Comparison of ENCODE assay signal across 22 mouse cellular contexts in the genomic region with DNA sequence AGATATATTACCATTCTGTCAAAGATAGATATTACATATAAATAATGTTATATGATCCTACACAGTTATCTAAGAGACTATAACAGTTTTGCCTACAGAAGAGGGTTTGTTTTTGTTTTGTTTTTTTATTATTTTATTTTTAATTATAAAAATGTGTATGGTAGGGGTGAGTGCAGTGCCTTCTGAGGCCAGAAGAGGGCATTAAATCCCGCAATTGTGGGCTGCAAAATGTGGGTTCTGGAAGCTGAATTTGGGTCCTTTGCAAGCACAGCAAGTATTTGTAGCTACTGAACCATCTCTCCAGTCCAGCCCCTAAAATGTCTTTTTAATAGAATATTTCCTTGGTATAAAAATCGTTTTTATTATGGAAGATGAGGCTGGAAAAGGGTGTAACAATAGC. TPM values are rescaled to one million over a fixed set of nuclear protein-coding genes. Genes with fewer than 3 reads are reported as not detected.
DNase-seq lines count a peak whose midpoint lies in the region; ATAC-seq and TF ChIP-seq lines count a peak whose summit lies in the region.
"Had no signal": no experiment of that assay in that cellular context is flagged by ENCODE, and none has a peak within 500 bp of the region (broad histone marks: within the 10 kb centered on the region; RNA-seq: fewer than 3 reads in every experiment).

No protein-coding gene starts in this region.

- WGBS in forebrain, postnatal 0 days: 91% methylated on average over 2 of the region's 2 CpGs
- 79% methylated on average over 2 of the region's 2 CpGs for WGBS in forebrain, embryonic 11.5 days
- WGBS in hindbrain, embryonic 10.5 days: 79% methylated on average over 2 of the region's 2 CpGs

- H3K27ac ChIP-seq in forebrain, postnatal 0 days (ENCODE audit: low read depth, low read length): no peak overlapping the region
- no peak overlapping the region for H3K27ac ChIP-seq in forebrain, embryonic 11.5 days (ENCODE audit: low read depth, low read length)
- H3K27ac ChIP-seq in layer of hippocampus, adult 2 months: no peak overlapping the region
- H3K27ac ChIP-seq in hindbrain, embryonic 10.5 days: no peak overlapping the region
- H3K27ac ChIP-seq: embryonic facial prominence, embryonic 10.5 days; heart, embryonic 13.5 days; hindbrain, embryonic 15.5 days; limb, embryonic 13.5 days; midbrain, embryonic 10.5 days; neural tube, embryonic 12.5 days had no signal

- H3K36me3 ChIP-seq in forebrain, postnatal 0 days (ENCODE audit: insufficient read depth): no peaks in the 10 kb centered on the region
- no peaks in the 10 kb centered on the region for H3K36me3 ChIP-seq in forebrain, embryonic 11.5 days (ENCODE audit: control insufficient read depth, insufficient read depth, low read length)
- H3K36me3 ChIP-seq in hindbrain, embryonic 10.5 days: peaks cover 14% of the 10 kb centered on the region
- H3K36me3 ChIP-seq: hindbrain, embryonic 15.5 days; neural tube, embryonic 12.5 days had no signal

- peak; percentile 18; the same call in 1 of the 2 replicates for TF ChIP-seq CTCF in forebrain, postnatal 0 days (IDR thresholded peaks at IDR 0.05; ENCODE audit: low read depth)
- TF ChIP-seq CTCF in layer of hippocampus, adult 2 months (conservative IDR thresholded peaks at IDR 0.05): peak; percentile 62

- DNase-seq in forebrain, postnatal 0 days: no peak
- DNase-seq in forebrain, embryonic 11.5 days (ENCODE audit: low spot score): no peak
- no peak for DNase-seq in layer of hippocampus, adult 2 months (ENCODE audit: low spot score in 2 of 2)
- DNase-seq in layer of hippocampus, adult 11-12 months (ENCODE audit: low spot score): no peak
- DNase-seq in 3T3-L1 (ENCODE audit: low read depth, low spot score) (peak; percentile 12), NIH3T3 (ENCODE audit: low read depth) (peak; percentile 5)
- no peak for DNase-seq in hindbrain, embryonic 10.5 days (ENCODE audit: low spot score)
- DNase-seq in frontal cortex, adult 2 months (ENCODE audit: extremely low spot score in 1 of 2, low spot score in 1 of 2): no peak
- DNase-seq: adrenal gland, postnatal 36 days; cerebellum, adult 9-10 months; kidney, adult 8-10 months; kidney, postnatal 36 days; lung, adult 2 months; lung, postnatal 4 days; thymus, postnatal 25 days had no signal

- H3K4me3 ChIP-seq in forebrain, postnatal 0 days (ENCODE audit: low read depth, low read length): no peak overlapping the region
- no peak overlapping the region for H3K4me3 ChIP-seq in forebrain, embryonic 11.5 days (ENCODE audit: low read depth, low read length)
- no peak overlapping the region for H3K4me3 ChIP-seq in layer of hippocampus, adult 2 months
- H3K4me3 ChIP-seq in hindbrain, embryonic 10.5 days: no peak overlapping the region
- H3K4me3 ChIP-seq: hindbrain, embryonic 15.5 days; limb, embryonic 13.5 days; neural tube, embryonic 12.5 days had no signal

- 0 out of 2 replicates have a peak, but pooled peaks cover 3% of the 10 kb centered on the region for H3K4me1 ChIP-seq in forebrain, postnatal 0 days (ENCODE audit: insufficient read depth)
- peaks cover 5% of the 10 kb centered on the region; the same call in 1 of the 2 replicates for H3K4me1 ChIP-seq in forebrain, embryonic 11.5 days (replicated peaks; ENCODE audit: control insufficient read depth, insufficient read depth, low read length)
- peaks cover 22% of the 10 kb centered on the region for H3K4me1 ChIP-seq in hindbrain, embryonic 10.5 days (replicated peaks)

- no peak overlapping the region for H3K4me2 ChIP-seq in forebrain, postnatal 0 days (ENCODE audit: low read depth)
- H3K4me2 ChIP-seq in forebrain, embryonic 11.5 days (ENCODE audit: low read depth, low read length, severe bottlenecking): no peak overlapping the region

- no peak overlapping the region for H3K9ac ChIP-seq in forebrain, postnatal 0 days
- no peak overlapping the region for H3K9ac ChIP-seq in forebrain, embryonic 11.5 days (ENCODE audit: low read length)
- H3K9ac ChIP-seq: heart, embryonic 13.5 days; hindbrain, embryonic 15.5 days; limb, embryonic 13.5 days; neural tube, embryonic 12.5 days had no signal

- H3K9me3 ChIP-seq in forebrain, postnatal 0 days (ENCODE audit: low read length): no peaks in the 10 kb centered on the region
- no peaks in the 10 kb centered on the region for H3K9me3 ChIP-seq in forebrain, embryonic 11.5 days (ENCODE audit: control insufficient read depth, low read length)
- H3K9me3 ChIP-seq in hindbrain, embryonic 10.5 days: no peaks in the 10 kb centered on the region
- H3K9me3 ChIP-seq: embryonic facial prominence, embryonic 10.5 days; heart, embryonic 13.5 days; hindbrain, embryonic 15.5 days; limb, embryonic 13.5 days; midbrain, embryonic 10.5 days; neural tube, embryonic 12.5 days had no signal

- no peak for ATAC-seq in forebrain, postnatal 0 days
- no peak for ATAC-seq in forebrain, embryonic 11.5 days (replicated peaks; ENCODE audit: low FRiP score)
- ATAC-seq: forebrain, embryonic 14.5 days had no signal

- H3K27me3 ChIP-seq in forebrain, postnatal 0 days (ENCODE audit: insufficient read depth, low read length): no peaks in the 10 kb centered on the region
- H3K27me3 ChIP-seq in forebrain, embryonic 11.5 days (ENCODE audit: control insufficient read depth, insufficient read depth, low read length): no peaks in the 10 kb centered on the region
- no peaks in the 10 kb centered on the region for H3K27me3 ChIP-seq in hindbrain, embryonic 10.5 days (ENCODE audit: insufficient read depth, poor library complexity, severe bottlenecking)
- H3K27me3 ChIP-seq: heart, embryonic 13.5 days; hindbrain, embryonic 15.5 days; limb, embryonic 13.5 days; neural tube, embryonic 12.5 days had no signal

RNA-seq across cellular contexts. Expression of gene Socs4, which starts 2.3 kb away (rescaled TPM):
- total RNA-seq in forebrain, postnatal 0 days (2014; rRNA removed): 5.8 and 8.2 TPM in 2 replicates
- 2.3 and 2.4 TPM in 2 replicates for polyA plus RNA-seq in forebrain, postnatal 0 days (2015; fragmentation: Nextera tagmentation; extraction: Ambion mirVana)
- polyA plus RNA-seq in forebrain, embryonic 11.5 days (2014; fragmentation: Nextera tagmentation; extraction: Ambion mirVana): 5.2 and 5.5 TPM in 2 replicates
- total RNA-seq in layer of hippocampus, adult 2 months (2021): 10 to 100 TPM; 11.1 to 11.8 TPM
- polyA plus RNA-seq in hindbrain, embryonic 10.5 days (2016; fragmentation: Nextera tagmentation; extraction: Ambion mirVana): 4.2 and 4.6 TPM in 2 replicates
- 5.6 and 5.9 TPM in 2 replicates for polyA plus RNA-seq in frontal cortex, adult 2 months (2012; rRNA removed)

RNA-seq across cellular contexts. Expression of gene Wdhd1, which starts 2.4 kb away (rescaled TPM):
- 6.9 and 9.1 TPM in 2 replicates for total RNA-seq in forebrain, postnatal 0 days (2014; rRNA removed)
- 3.4 and 5.3 TPM in 2 replicates for polyA plus RNA-seq in forebrain, postnatal 0 days (2015; fragmentation: Nextera tagmentation; extraction: Ambion mirVana)
- 54.2 and 57.8 TPM in 2 replicates for polyA plus RNA-seq in forebrain, embryonic 11.5 days (2014; fragmentation: Nextera tagmentation; extraction: Ambion mirVana)
- 1 to 10 TPM; 6.6 to 8.8 TPM for total RNA-seq in layer of hippocampus, adult 2 months (2021)
- polyA plus RNA-seq in hindbrain, embryonic 10.5 days (2016; fragmentation: Nextera tagmentation; extraction: Ambion mirVana): 36.9 and 54.8 TPM in 2 replicates
- polyA plus RNA-seq in frontal cortex, adult 2 months (2012; rRNA removed): 5.6 and 6.6 TPM in 2 replicates

RNA-seq across cellular contexts. Expression of gene Mapk1ip1l, which starts 19.0 kb away (rescaled TPM):
- total RNA-seq in forebrain, postnatal 0 days (2014; rRNA removed): 41.2 and 60.4 TPM in 2 replicates
- 24.4 and 36.7 TPM in 2 replicates for polyA plus RNA-seq in forebrain, postnatal 0 days (2015; fragmentation: Nextera tagmentation; extraction: Ambion mirVana)
- 121 and 122 TPM in 2 replicates for polyA plus RNA-seq in forebrain, embryonic 11.5 days (2014; fragmentation: Nextera tagmentation; extraction: Ambion mirVana)
- 10 to 100 TPM; 55.1 to 59.2 TPM for total RNA-seq in layer of hippocampus, adult 2 months (2021)
- polyA plus RNA-seq in hindbrain, embryonic 10.5 days (2016; fragmentation: Nextera tagmentation; extraction: Ambion mirVana): 72.0 and 104 TPM in 2 replicates
- polyA plus RNA-seq in frontal cortex, adult 2 months (2012; rRNA removed): 28.1 and 29.9 TPM in 2 replicates

Comparison
In these comparisons a context has a peak if more than half of its experiments do, and no peak if none do; other contexts are left out.
1. DNase-seq: peak in 3T3-L1 (single experiment) and NIH3T3 (single experiment); none in forebrain, postnatal 0 days (single experiment), forebrain, embryonic 11.5 days (single experiment), layer of hippocampus, adult 2 months (0 of 2), layer of hippocampus, adult 11-12 months (single experiment), hindbrain, embryonic 10.5 days (single experiment) and frontal cortex, adult 2 months (0 of 2).